Mouse (Mus musculus) cerebellum, adult 9-10 months (tissue): ENCODE measurements around the gene Tat.
"Not testable (repeated sequence)": the region's sequence is repeated elsewhere in the genome, so short reads cannot be mapped to it uniquely, and the experiment has no call there.

Experiments
- DNase-seq: peaks from one replicate; pipeline ENCODE4 v3.0.0; 2022

The Tat gene

GRCm38 (mm10) chr8:109983944-109984343, 6.3 kb upstream of the Tat start:
- DNase-seq, result no peak

- DNase-seq, result no peak
These were observed 3.9 kb upstream of the Tat start for GRCm38 (mm10) chr8:109986384-109986783.

GRCm38 (mm10) chr8:109987776-109988175, 2.5 kb upstream of the Tat start:
- DNase-seq, result no peak

- no peak for DNase-seq
These were observed 1.1 kb upstream of the Tat start for GRCm38 (mm10) chr8:109989151-109989550.

GRCm38 (mm10) chr8:109992166-109992565, 1.9 kb downstream of the Tat start:
- no peak for DNase-seq

GRCm38 (mm10) chr8:109992951-109993350, 2.7 kb downstream of the Tat start:
- no peak for DNase-seq

GRCm38 (mm10) chr8:109997381-109997780, 7.1 kb downstream of the Tat start:
- no peak for DNase-seq

GRCm38 (mm10) chr8:109998066-109998465, 7.8 kb downstream of the Tat start:
- no peak for DNase-seq

GRCm38 (mm10) chr8:109999974-110000373, 9.7 kb downstream of the Tat start:
- DNase-seq, result no peak

- no peak for DNase-seq
These were observed 12.7 kb downstream of the Tat start for GRCm38 (mm10) chr8:110002953-110003352.

- no peak for DNase-seq
These were observed 14.1 kb downstream of the Tat start for GRCm38 (mm10) chr8:110004300-110004699.

GRCm38 (mm10) chr8:110006312-110007023, 16.2 kb downstream of the Tat start:
- DNase-seq, result no peak

GRCm38 (mm10) chr8:110008228-110008994, 18.2 kb downstream of the Tat start:
- DNase-seq, result no peak

- no peak for DNase-seq
These were observed 18.8 kb downstream of the Tat start for GRCm38 (mm10) chr8:110008995-110009446.

GRCm38 (mm10) chr8:110010868-110011267, 20.6 kb downstream of the Tat start:
- DNase-seq, result peak; percentile 31

- DNase-seq, result no peak
These were observed 31.8 kb downstream of the Tat start for GRCm38 (mm10) chr8:110022081-110022480.

- no peak for DNase-seq
These were observed 32.6 kb downstream of the Tat start for GRCm38 (mm10) chr8:110022768-110023344.

- not testable (repeated sequence) for DNase-seq
These were observed 43.5 kb downstream of the Tat start for GRCm38 (mm10) chr8:110033771-110034170.

GRCm38 (mm10) chr8:110034331-110034730, 44.1 kb downstream of the Tat start:
- DNase-seq, result no peak

GRCm38 (mm10) chr8:110036156-110036555, 45.9 kb downstream of the Tat start:
- no peak for DNase-seq

GRCm38 (mm10) chr8:110039216-110039615, 49.0 kb downstream of the Tat start:
- DNase-seq, result no peak

- DNase-seq, result no peak
These were observed 49.4 kb downstream of the Tat start, which contains the start of gene Chst4 for GRCm38 (mm10) chr8:110039659-110040058. Gene Chst4 (minus strand): TSS chr8:110039740.

GRCm38 (mm10) chr8:110040509-110040908, 50.3 kb downstream of the Tat start:
- no peak for DNase-seq
